Mouse (Mus musculus): ENCODE results near the gene Rex1bd.

DNA sequence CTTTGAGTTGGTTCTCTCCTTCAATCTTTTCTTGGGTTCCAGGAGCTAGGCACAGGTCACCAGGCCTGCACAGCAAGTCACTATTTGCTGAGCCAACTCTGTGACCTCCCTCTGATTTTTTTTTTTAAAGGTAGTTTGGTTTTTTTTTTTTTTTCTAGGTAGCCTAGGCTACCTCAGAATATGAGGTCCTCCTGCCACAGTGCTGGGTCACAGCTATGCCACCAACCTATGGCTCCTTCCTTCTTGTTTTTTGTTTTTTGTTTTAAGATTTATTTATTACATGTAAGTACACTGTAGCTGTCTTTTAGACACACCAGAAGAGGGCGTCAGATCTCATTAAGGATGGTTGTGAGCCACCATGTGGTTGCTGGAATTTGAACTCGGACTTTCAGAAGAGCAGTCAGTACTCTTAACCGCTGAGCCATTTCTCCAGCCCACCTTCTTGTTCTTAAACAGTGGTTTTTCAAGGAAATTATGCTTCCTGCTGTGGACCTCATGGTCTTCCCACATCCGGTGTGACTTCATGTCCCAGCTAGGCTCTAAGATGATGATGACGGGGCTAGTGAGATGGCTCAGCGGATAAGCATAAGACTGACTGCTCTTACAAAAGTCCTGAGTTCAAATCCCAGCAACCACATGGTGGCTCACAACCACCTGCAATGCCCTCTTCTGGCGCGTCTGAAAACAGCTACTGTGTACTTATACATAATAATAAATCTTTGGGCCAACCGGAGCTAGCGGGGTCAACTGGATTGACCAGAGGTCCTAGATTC, 43.0 kb upstream of the Rex1bd start:
- TF ChIP-seq POLR2A (IDR thresholded peaks at IDR 0.05; ENCODE audit: borderline replicate concordance, extremely low read depth, insufficient read depth, insufficient read length, poor library complexity, severe bottlenecking) (no peak), CTCF (IDR thresholded peaks at IDR 0.05; ENCODE audit: borderline replicate concordance, extremely low read depth, insufficient read depth, insufficient read length) (no peak)

Data from brain, embryonic 14.5 days (tissue).